ENCODE assay signal across 10 mouse cellular contexts in genomic region chr6:86624074-86625030, GRCm38 (mm10). TPM values are rescaled to one million over a fixed set of nuclear protein-coding genes. Genes with fewer than 3 reads are reported as not detected.
A peak's percentile ranks its signal among the peaks of the same experiment; 100 is the strongest.
DNase-seq lines count a peak whose midpoint lies in the region.
"Had no signal": no experiment of that assay in that cellular context is flagged by ENCODE, and none has a peak within 500 bp of the region (broad histone marks: within the 10 kb centered on the region; RNA-seq: fewer than 3 reads in every experiment).

No protein-coding gene starts in this region.

- intact Hi-C loops in left cerebral cortex, postnatal 4 days (cut with DNase I) = no loop called here
- intact Hi-C loops in heart, postnatal 10 days (cut with DNase I) = no loop called here

- peak; percentile 25 to 46 for DNase-seq in left cerebral cortex, adult 18-20 months (ENCODE audit: low spot score in 2 of 2)
- no peak for DNase-seq in left cerebral cortex, postnatal 4 days
- DNase-seq in cerebellum, adult 9-10 months = peak; percentile 55
- peak; percentile 35 to 42 for DNase-seq in heart, postnatal 10 days
- DNase-seq in right cerebral cortex, postnatal 10 days (ENCODE audit: low spot score in 2 of 2) = peak; percentile 51 to 66
- no peak for DNase-seq in adrenal gland, adult 18-20 months (ENCODE audit: low spot score in 2 of 2)
- no peak for DNase-seq in urinary bladder, postnatal 4 days (ENCODE audit: low spot score in 2 of 2)
- DNase-seq: kidney, postnatal 36 days; lung, postnatal 4 days had no signal

RNA-seq across cellular contexts. Expression of gene Asprv1, which starts 3.6 kb away (rescaled TPM):
- 1 to 10 TPM; 1.4 to 1.7 TPM for total RNA-seq in left cerebral cortex, adult 18-20 months (2021)
- 1 to 10 TPM; 1.1 to 1.7 TPM for total RNA-seq in left cerebral cortex, postnatal 4 days (2021)
- under 1 TPM in 1 of 2 experiments, not detected in 1; 0.22 TPM for total RNA-seq in heart, postnatal 10 days (2021)
- total RNA-seq in adrenal gland, adult 18-20 months (2021) = under 1 TPM in 1 of 2 experiments, not detected in 1; 0.32 TPM
- total RNA-seq: MEL had no signal

RNA-seq across cellular contexts. Expression of gene Mxd1, which starts 44.6 kb away (rescaled TPM):
- 10 to 100 TPM; 21.7 to 24.9 TPM for total RNA-seq in left cerebral cortex, adult 18-20 months (2021)
- 10 to 100 TPM; 12.4 to 13.3 TPM for total RNA-seq in left cerebral cortex, postnatal 4 days (2021)
- total RNA-seq in heart, postnatal 10 days (2021) = 1 to 10 TPM; 5.7 to 7.3 TPM
- total RNA-seq in adrenal gland, adult 18-20 months (2021) = 1 to 10 TPM; 7.2 to 7.5 TPM

RNA-seq across cellular contexts. Expression of gene Snrnp27, which starts 60.0 kb away (rescaled TPM):
- 10 to 100 TPM; 56.8 to 62.2 TPM for total RNA-seq in left cerebral cortex, adult 18-20 months (2021)
- total RNA-seq in left cerebral cortex, postnatal 4 days (2021) = 10 to 100 TPM; 53.6 to 57.9 TPM
- 10 to 100 TPM; 45.9 to 47.1 TPM for total RNA-seq in heart, postnatal 10 days (2021)
- 10 to 100 TPM; 56.5 to 60.9 TPM for total RNA-seq in adrenal gland, adult 18-20 months (2021)

Comparison
In these comparisons a context has a peak if more than half of its experiments do, and no peak if none do; other contexts are left out.
1. DNase-seq: peak in left cerebral cortex, adult 18-20 months (2 of 2), cerebellum, adult 9-10 months (single experiment), heart, postnatal 10 days (2 of 2) and right cerebral cortex, postnatal 10 days (2 of 2); none in left cerebral cortex, postnatal 4 days (single experiment), adrenal gland, adult 18-20 months (0 of 2) and urinary bladder, postnatal 4 days (0 of 2).